Mouse (Mus musculus): Measurements from ENCODE around the gene Lifr.

The Lifr gene

GRCm38 (mm10) chr15:7201421-7202380 is 111.3 kb downstream of the Lifr start:
- CTCF ChIA-PET, result interaction anchor here (0.6 kb wide), 1 partner anchor 59 kb away, joined by 3 read pairs; no protein-coding TSS in a partner anchor

GRCm38 (mm10) chr15:7202981-7203380 is 112.6 kb downstream of the Lifr start:
- CTCF ChIA-PET, result no interaction called here

GRCm38 (mm10) chr15:7203606-7204330 is 113.4 kb downstream of the Lifr start:
- CTCF ChIA-PET, result no interaction called here

GRCm38 (mm10) chr15:7204917-7205316 is 114.5 kb downstream of the Lifr start:
- CTCF ChIA-PET, result no interaction called here

GRCm38 (mm10) chr15:7206110-7206509 is 115.7 kb downstream of the Lifr start:
- CTCF ChIA-PET, result no interaction called here

GRCm38 (mm10) chr15:7207292-7207691 is 116.9 kb downstream of the Lifr start:
- CTCF ChIA-PET, result no interaction called here

- CTCF ChIA-PET, result no interaction called here
These were observed 117.8 kb downstream of the Lifr start for GRCm38 (mm10) chr15:7208180-7208579.

GRCm38 (mm10) chr15:7213683-7214082 is 123.3 kb downstream of the Lifr start:
- CTCF ChIA-PET, result no interaction called here

GRCm38 (mm10) chr15:7215845-7216244 is 125.4 kb downstream of the Lifr start:
- CTCF ChIA-PET, result interaction anchor here (0.6 kb wide), 1 partner anchor 148 kb away, joined by 3 read pairs; no protein-coding TSS in a partner anchor

- CTCF ChIA-PET, result interaction anchor here (0.6 kb wide), 1 partner anchor 148 kb away, joined by 3 read pairs; no protein-coding TSS in a partner anchor
These were observed 126.3 kb downstream of the Lifr start for GRCm38 (mm10) chr15:7216581-7217272.

- CTCF ChIA-PET, result no interaction called here
These were observed 126.8 kb downstream of the Lifr start for GRCm38 (mm10) chr15:7217273-7217598.

GRCm38 (mm10) chr15:7222809-7223208 is 132.4 kb downstream of the Lifr start:
- CTCF ChIA-PET, result no interaction called here

GRCm38 (mm10) chr15:7224151-7224775 is 133.8 kb downstream of the Lifr start:
- CTCF ChIA-PET, result no interaction called here

- CTCF ChIA-PET, result interaction anchor here (0.7 to 1.7 kb wide), 4 partner anchors 16 to 854 kb away, joined by 3 to 21 read pairs (median 4); no protein-coding TSS in a partner anchor
These were observed 135.8 kb downstream of the Lifr start for GRCm38 (mm10) chr15:7226225-7226624.

- CTCF ChIA-PET, result no interaction called here
These were observed 143.1 kb downstream of the Lifr start for GRCm38 (mm10) chr15:7233393-7234090.

GRCm38 (mm10) chr15:7239904-7240303 is 149.5 kb downstream of the Lifr start:
- CTCF ChIA-PET, result interaction anchor here (0.6 kb wide), 1 partner anchor 89 kb away, joined by 3 read pairs; no protein-coding TSS in a partner anchor

GRCm38 (mm10) chr15:7240950-7241349 is 150.5 kb downstream of the Lifr start:
- CTCF ChIA-PET, result no interaction called here

- CTCF ChIA-PET, result interaction anchor here (0.8 to 1.3 kb wide), 2 partner anchors 11 to 15 kb away, joined by 14 to 21 read pairs; no protein-coding TSS in a partner anchor
These were observed 151.9 kb downstream of the Lifr start for GRCm38 (mm10) chr15:7242161-7242850.
